Mouse (Mus musculus) embryonic facial prominence, embryonic 10.5 days (tissue): Measurements from ENCODE around the gene 1810009A15Rik. TPM values are rescaled to one million over a fixed set of nuclear protein-coding genes. Genes with fewer than 3 reads are reported as not detected.

ENCODE experiments used
- DNase-seq: peaks from one replicate; pipeline ENCODE4 v3.0.0-alpha.2; 2017; ENCODE audit warnings: low spot score
- H3K27ac ChIP-seq: fragments of 300-500 bp; sonication (generic); replicated peaks from 2 replicates; pipeline ENCODE4 v1.5.1; 2016; ENCODE audit warnings: mild to moderate bottlenecking
- H3K27me3 ChIP-seq: fragments of 300-500 bp; sonication (generic); replicated peaks from 2 replicates; pipeline ENCODE4 v1.6.1; 2016; ENCODE audit warnings: low read depth, mild to moderate bottlenecking; ENCODE audit not compliant: poor library complexity, severe bottlenecking
- H3K36me3 ChIP-seq: fragments of 300-500 bp; sonication (generic); replicated peaks from 2 replicates; pipeline ENCODE4 v1.6.1; 2016; ENCODE audit warnings: mild to moderate bottlenecking, moderate library complexity
- H3K4me1 ChIP-seq: fragments of 300-500 bp; sonication (generic); 2 replicates; pipeline ENCODE4 v1.6.1; 2016
- H3K4me3 ChIP-seq: fragments of 300-500 bp; sonication (generic); 2 replicates; pipeline ENCODE4 v1.5.1; 2016; ENCODE audit warnings: mild to moderate bottlenecking, moderate library complexity
- H3K9me3 ChIP-seq: fragments of 300-500 bp; sonication (generic); 2 replicates; pipeline ENCODE4 v1.6.1; 2016; ENCODE audit warnings: mild to moderate bottlenecking
- WGBS: fragments of 180-500 bp; shearing (Covaris S2); methylation state at CpG from one replicate; pipeline ENCODE4 v1.1.7; 2016; 5-methylcytosine and 5-hydroxymethylcytosine counted together
- polyA plus RNA-seq: library from polyadenylated mRNA; unstranded; fragments of >200 nt; fragmentation: Nextera tagmentation; extraction: Ambion mirVana; gene quantifications from 2 replicates; pipeline ENCODE4 v1.2.1, GENCODE M21; 2016

Gene 1810009A15Rik
- polyA plus RNA-seq: 159 and 167 TPM in 2 replicates

GRCm38 (mm10) chr19:8888511-8889385, at the start of gene 1810009A15Rik, which contains the start of gene Gm49416:
1810009A15Rik (plus strand) TSS chr19:8888853.
Gm49416 (plus strand) TSS chr19:8888926.
- peak; percentile 97 for DNase-seq
- H3K27ac ChIP-seq: peak within 1 kb of the TSS; percentile 93
- peak within 1 kb of the TSS; percentile 71 for H3K4me3 ChIP-seq
- H3K27me3 ChIP-seq: no peaks in the 10 kb centered on the region
- WGBS: under 1% methylated on average over 58 of the region's 58 CpGs
- H3K4me1 ChIP-seq: peaks cover 21% of the 10 kb centered on the region
- H3K36me3 ChIP-seq: peaks cover 23% of the 10 kb centered on the region
- no peaks in the 10 kb centered on the region for H3K9me3 ChIP-seq

GRCm38 (mm10) chr19:8839103-8839907, 49.3 kb upstream of the 1810009A15Rik start, which contains the start of gene Gng3:
Gng3 (minus strand) TSS chr19:8839194.
- WGBS: 43% methylated on average over 11 of the region's 11 CpGs
- H3K9me3 ChIP-seq: no peaks in the 10 kb centered on the region
- peak; percentile 66 for DNase-seq
- no peaks in the 10 kb centered on the region for H3K27me3 ChIP-seq
- peak within 1 kb of the TSS; percentile 69 for H3K4me3 ChIP-seq
- peak within 1 kb of the TSS; percentile 97 for H3K27ac ChIP-seq
- peaks cover 39% of the 10 kb centered on the region for H3K4me1 ChIP-seq
- peaks cover 40% of the 10 kb centered on the region for H3K36me3 ChIP-seq

GRCm38 (mm10) chr19:8839908-8840791, 48.5 kb upstream of the 1810009A15Rik start:
- Histone ChIP-seq H3K36me3 (peaks cover 31% of the 10 kb centered on the region), H3K9me3 (no peaks in the 10 kb centered on the region), H3K4me3 (peak overlapping the region; percentile 69), H3K27me3 (no peaks in the 10 kb centered on the region), H3K27ac (peak overlapping the region; percentile 76), H3K4me1 (peaks cover 39% of the 10 kb centered on the region)
- 23% methylated on average over 29 of the region's 29 CpGs for WGBS
- peak; percentile 72 for DNase-seq

- H3K36me3 ChIP-seq: peaks cover 29% of the 10 kb centered on the region
- H3K9me3 ChIP-seq: no peaks in the 10 kb centered on the region
- peak overlapping the region; percentile 69 for H3K4me3 ChIP-seq
- WGBS: 90% methylated on average over 7 of the region's 7 CpGs
- H3K27ac ChIP-seq: peak overlapping the region; percentile 76; the same call in 1 of the 2 replicates
- H3K4me1 ChIP-seq: peaks cover 39% of the 10 kb centered on the region
- DNase-seq: no peak
- H3K27me3 ChIP-seq: no peaks in the 10 kb centered on the region
Measured at GRCm38 (mm10) chr19:8841012-8841411, 47.6 kb upstream of the 1810009A15Rik start.

- no peak overlapping the region for H3K27ac ChIP-seq
- no peaks in the 10 kb centered on the region for H3K9me3 ChIP-seq
- DNase-seq: no peak
- H3K4me3 ChIP-seq: no peak overlapping the region
- peaks cover 43% of the 10 kb centered on the region for H3K36me3 ChIP-seq
- H3K27me3 ChIP-seq: no peaks in the 10 kb centered on the region
- peaks cover 34% of the 10 kb centered on the region for H3K4me1 ChIP-seq
- WGBS: 88% methylated on average over 6 of the region's 6 CpGs
Measured at GRCm38 (mm10) chr19:8842961-8843360, 45.7 kb upstream of the 1810009A15Rik start.

- no peak overlapping the region for H3K27ac ChIP-seq
- no peaks in the 10 kb centered on the region for H3K9me3 ChIP-seq
- DNase-seq: peak; percentile 77
- H3K27me3 ChIP-seq: no peaks in the 10 kb centered on the region
- no peak overlapping the region for H3K4me3 ChIP-seq
- peaks cover 24% of the 10 kb centered on the region for H3K4me1 ChIP-seq
- 65% methylated on average over 5 of the region's 5 CpGs for WGBS
- H3K36me3 ChIP-seq: peaks cover 53% of the 10 kb centered on the region
Measured at GRCm38 (mm10) chr19:8844371-8845129, 44.1 kb upstream of the 1810009A15Rik start.

- Histone ChIP-seq H3K4me1 (peaks cover 27% of the 10 kb centered on the region), H3K27ac (no peak overlapping the region), H3K36me3 (peaks cover 36% of the 10 kb centered on the region), H3K27me3 (no peaks in the 10 kb centered on the region), H3K9me3 (no peaks in the 10 kb centered on the region), H3K4me3 (no peak overlapping the region)
- DNase-seq: no peak
- WGBS: 77% methylated on average over 5 of the region's 5 CpGs
Measured at GRCm38 (mm10) chr19:8848356-8848755, 40.3 kb upstream of the 1810009A15Rik start.

GRCm38 (mm10) chr19:8850402-8850901, 38.2 kb upstream of the 1810009A15Rik start, which contains the start of gene Lrrn4cl:
Lrrn4cl (plus strand) TSS chr19:8850768.
- Histone ChIP-seq H3K9me3 (no peaks in the 10 kb centered on the region), H3K4me1 (peaks cover 27% of the 10 kb centered on the region), H3K36me3 (peaks cover 35% of the 10 kb centered on the region), H3K27me3 (no peaks in the 10 kb centered on the region), H3K4me3 (no peak within 1 kb of the TSS), H3K27ac (peak within 1 kb of the TSS; percentile 31)
- 21% methylated on average over 7 of the region's 7 CpGs for WGBS
- DNase-seq: peak; percentile 55

- H3K36me3 ChIP-seq: peaks cover 23% of the 10 kb centered on the region
- no peaks in the 10 kb centered on the region for H3K27me3 ChIP-seq
- H3K4me3 ChIP-seq: no peak overlapping the region
- no peak for DNase-seq
- 58% methylated on average over 7 of the region's 7 CpGs for WGBS
- H3K4me1 ChIP-seq: peaks cover 27% of the 10 kb centered on the region
- no peaks in the 10 kb centered on the region for H3K9me3 ChIP-seq
- H3K27ac ChIP-seq: no peak overlapping the region; the same call in 1 of the 2 replicates
Measured at GRCm38 (mm10) chr19:8851639-8852038, 37.0 kb upstream of the 1810009A15Rik start.

- peaks cover 27% of the 10 kb centered on the region for H3K4me1 ChIP-seq
- no peak overlapping the region; the same call in 1 of the 2 replicates for H3K27ac ChIP-seq
- DNase-seq: no peak
- no peaks in the 10 kb centered on the region for H3K27me3 ChIP-seq
- H3K4me3 ChIP-seq: no peak overlapping the region
- 61% methylated on average over 10 of the region's 10 CpGs for WGBS
- peaks cover 16% of the 10 kb centered on the region for H3K36me3 ChIP-seq
- no peaks in the 10 kb centered on the region for H3K9me3 ChIP-seq
Measured at GRCm38 (mm10) chr19:8852236-8852928, 36.3 kb upstream of the 1810009A15Rik start.
